Mouse (Mus musculus) heart, postnatal 0 days (tissue): Measurements from ENCODE around the gene Dpm2. TPM values are rescaled to one million over a fixed set of nuclear protein-coding genes. Genes with fewer than 3 reads are reported as not detected.

ENCODE experiments used
- ATAC-seq: fragments of 200-750 bp; cut with Nextera tagmentation; 2 replicates; pipeline ENCODE4 v1.8.0; 2017; ENCODE audit warnings: low read depth, moderate number of reproducible peaks, moderate library complexity; ENCODE audit not compliant: insufficient read depth
- DNase-seq: peaks from one replicate; pipeline ENCODE4 v3.0.0-alpha.2; 2016; ENCODE audit warnings: low spot score
- H3K27ac ChIP-seq: fragments of 300-500 bp; sonication (generic); 2 replicates; pipeline ENCODE4 v1.5.1; 2014; ENCODE audit warnings: low read depth, mild to moderate bottlenecking
- H3K27me3 ChIP-seq: fragments of 300-500 bp; sonication (generic); 2 replicates; pipeline ENCODE4 v1.6.1; 2014; ENCODE audit warnings: low read length, mixed read lengths; ENCODE audit not compliant: control insufficient read depth, insufficient read depth
- H3K36me3 ChIP-seq: fragments of 300-500 bp; sonication (generic); replicated peaks from 2 replicates; pipeline ENCODE4 v1.6.1; 2014; ENCODE audit warnings: low read length, mixed read lengths; ENCODE audit not compliant: control insufficient read depth, insufficient read depth
- H3K4me1 ChIP-seq: fragments of 300-500 bp; sonication (generic); 2 replicates; pipeline ENCODE4 v1.6.1; 2014; ENCODE audit warnings: antibody characterized with exemption; ENCODE audit not compliant: control insufficient read depth, insufficient read depth
- H3K4me2 ChIP-seq: fragments of 300-500 bp; sonication (generic); 2 replicates; pipeline ENCODE4 v1.6.1; 2014; ENCODE audit warnings: low read depth, mild to moderate bottlenecking, low read length, moderate library complexity
- H3K4me3 ChIP-seq: fragments of 300-500 bp; sonication (generic); 2 replicates; pipeline ENCODE4 v1.5.1; 2014; ENCODE audit warnings: low read depth, low read length
- H3K9ac ChIP-seq: fragments of 300-500 bp; sonication (generic); replicated peaks from 2 replicates; pipeline ENCODE4 v1.6.1; 2014; ENCODE audit warnings: low read depth, low read length, mixed read lengths
- H3K9me3 ChIP-seq: fragments of 300-500 bp; sonication (generic); replicated peaks from 2 replicates; pipeline ENCODE4 v1.6.1; 2016; ENCODE audit warnings: low read length; ENCODE audit not compliant: control insufficient read depth
- CTCF ChIP-seq: IDR thresholded peaks from 2 replicates; pipeline ENCODE4 v1.5.1; 2016; ENCODE audit warnings: antibody characterized with exemption, control low read depth, low read depth
- EP300 ChIP-seq: IDR thresholded peaks from 2 replicates; pipeline ENCODE4 v1.6.1; 2016; ENCODE audit warnings: antibody characterized with exemption, low read depth
- WGBS: fragments of 180-500 bp; shearing (Covaris S2); extraction: QIAGEN DNeasy Blood & Tissue Kit; methylation state at CpG from one replicate; pipeline ENCODE4 v1.1.7; 2014; 5-methylcytosine and 5-hydroxymethylcytosine counted together
- polyA plus RNA-seq: library from polyadenylated mRNA; unstranded; fragments of >200 nt; fragmentation: Nextera tagmentation; extraction: Ambion mirVana; gene quantifications from 2 replicates; pipeline ENCODE4 v1.2.1, GENCODE M21; 2015
- total RNA-seq: library from RNA; depleted of rRNA; stranded (reverse); fragments of >200 nt; gene quantifications from 2 replicates; pipeline ENCODE4 v1.2.3, GENCODE M21; 2014; ENCODE audit warnings: low replicate concordance

The Dpm2 gene
- total and polyA plus RNA-seq, 2 experiments from 2014 or later, result 31.0 to 56.1 TPM

- 66% methylated on average over 2 of the region's 2 CpGs for WGBS
- Histone ChIP-seq H3K9me3 (no peaks in the 10 kb centered on the region), H3K4me2 (no peak overlapping the region), H3K27me3 (no peaks in the 10 kb centered on the region), H3K4me3 (no peak overlapping the region), H3K36me3 (no peaks in the 10 kb centered on the region), H3K9ac (no peak overlapping the region), H3K27ac (no peak overlapping the region), H3K4me1 (0 out of 2 replicates have a peak, but pooled peaks cover 7% of the 10 kb centered on the region)
- no peak for DNase-seq
- TF ChIP-seq EP300 (no peak), CTCF (no peak)
- ATAC-seq, result no peak
These were observed 40.2 kb upstream of the Dpm2 start for GRCm38 (mm10) chr2:32530479-32530878.

DNA sequence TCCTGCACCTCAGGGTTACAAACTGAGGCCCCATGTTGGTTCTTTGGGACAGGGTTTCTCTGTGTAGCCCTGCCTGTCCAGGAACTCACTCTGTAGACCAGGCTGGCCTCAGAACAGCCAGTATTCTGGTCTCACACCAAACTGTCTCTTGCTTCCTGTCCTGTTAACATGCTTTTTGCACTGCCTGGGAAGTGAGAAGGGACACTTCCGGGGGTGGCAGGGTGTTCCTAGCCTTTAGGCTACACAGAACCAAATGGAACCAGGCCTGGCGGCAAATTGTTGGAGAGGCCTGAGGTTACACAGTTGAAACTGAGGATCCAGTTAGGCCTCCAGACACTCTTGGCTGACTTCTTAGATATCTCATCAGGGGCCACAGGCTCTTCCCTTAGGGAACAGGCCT is 37.5 kb upstream of the Dpm2 start:
- DNase-seq (no peak), ATAC-seq (no peak)
- H3K36me3 ChIP-seq, result no peaks in the 10 kb centered on the region
- H3K4me1 ChIP-seq, result peaks cover 20% of the 10 kb centered on the region; the same call in 1 of the 2 replicates
- no peaks in the 10 kb centered on the region for H3K9me3 ChIP-seq
- TF ChIP-seq CTCF (no peak), EP300 (no peak)
- no peak overlapping the region for H3K4me2 ChIP-seq
- WGBS, result 84% methylated on average over 2 of the region's 2 CpGs
- H3K9ac ChIP-seq, result no peak overlapping the region
- H3K27me3 ChIP-seq, result no peaks in the 10 kb centered on the region
- H3K4me3 ChIP-seq, result no peak overlapping the region
- H3K27ac ChIP-seq, result no peak overlapping the region

GRCm38 (mm10) chr2:32534061-32534732 is 36.5 kb upstream of the Dpm2 start:
- ATAC-seq (no peak), DNase-seq (peak; percentile 71)
- TF ChIP-seq CTCF, result no peak
- 0 out of 2 replicates have a peak, but pooled peaks have one; percentile 16 for TF ChIP-seq EP300
- Histone ChIP-seq H3K4me3 (peak overlapping the region; percentile 84), H3K36me3 (no peaks in the 10 kb centered on the region), H3K27me3 (no peaks in the 10 kb centered on the region), H3K27ac (peak overlapping the region; percentile 91), H3K9ac (peak overlapping the region; percentile 69), H3K9me3 (no peaks in the 10 kb centered on the region), H3K4me2 (peak overlapping the region; percentile 93), H3K4me1 (peaks cover 27% of the 10 kb centered on the region; the same call in 1 of the 2 replicates)
- 12% methylated on average over 13 of the region's 13 CpGs for WGBS

DNA sequence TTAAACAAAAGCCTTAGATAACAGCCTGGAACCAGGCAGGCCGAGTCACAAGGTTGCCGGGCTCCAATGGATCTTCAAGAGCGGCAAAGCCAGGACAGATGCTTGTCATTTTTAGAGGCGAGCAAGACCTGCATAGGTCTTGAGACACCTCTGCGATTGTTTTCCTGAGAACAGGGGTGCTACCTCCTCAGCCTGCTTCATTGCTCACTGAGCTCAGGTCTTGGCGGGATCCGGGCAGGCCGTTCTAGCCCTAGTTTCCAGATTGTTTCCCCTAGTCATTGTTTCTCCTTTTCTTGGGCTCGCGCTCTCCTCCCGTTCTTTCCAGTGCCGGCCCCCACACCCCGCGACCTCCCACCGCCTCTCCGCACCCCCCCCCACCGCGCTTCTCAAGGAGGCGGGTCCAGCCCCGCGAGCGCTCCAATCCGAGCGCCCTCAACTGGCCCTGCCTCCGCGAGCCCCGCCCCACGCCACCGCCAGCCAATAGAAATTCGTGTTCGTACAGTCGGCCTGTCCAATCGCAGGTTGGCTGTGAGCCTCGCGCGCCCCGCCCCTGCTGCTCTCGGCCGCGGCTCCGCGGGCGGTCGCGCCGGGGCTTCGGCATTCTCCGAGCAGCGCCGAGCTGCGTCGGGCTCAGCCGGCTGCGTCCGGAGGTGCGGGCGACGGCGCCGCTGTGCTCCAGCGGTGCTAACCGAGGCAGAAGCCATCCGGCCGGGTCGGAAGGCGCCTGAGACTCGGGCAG is 35.8 kb upstream of the Dpm2 start, which contains the start of gene Fam102a:
Gene Fam102a (plus strand): TSS at position 600 of the 739 bp plus-strand sequence.
- TF ChIP-seq EP300 (no peak), CTCF (no peak)
- peak within 1 kb of the TSS; percentile 91 for H3K27ac ChIP-seq
- no peaks in the 10 kb centered on the region for H3K36me3 ChIP-seq
- 1% methylated on average over 65 of the region's 67 CpGs for WGBS
- H3K4me3 ChIP-seq, result peak within 1 kb of the TSS; percentile 84
- H3K9me3 ChIP-seq, result no peaks in the 10 kb centered on the region
- peak; percentile 90 for ATAC-seq
- no peaks in the 10 kb centered on the region for H3K27me3 ChIP-seq
- peak; percentile 95 for DNase-seq
- H3K4me1 ChIP-seq, result peaks cover 34% of the 10 kb centered on the region; the same call in 1 of the 2 replicates
- peak within 1 kb of the TSS; percentile 90 for H3K9ac ChIP-seq
- H3K4me2 ChIP-seq, result peak within 1 kb of the TSS; percentile 93

DNA sequence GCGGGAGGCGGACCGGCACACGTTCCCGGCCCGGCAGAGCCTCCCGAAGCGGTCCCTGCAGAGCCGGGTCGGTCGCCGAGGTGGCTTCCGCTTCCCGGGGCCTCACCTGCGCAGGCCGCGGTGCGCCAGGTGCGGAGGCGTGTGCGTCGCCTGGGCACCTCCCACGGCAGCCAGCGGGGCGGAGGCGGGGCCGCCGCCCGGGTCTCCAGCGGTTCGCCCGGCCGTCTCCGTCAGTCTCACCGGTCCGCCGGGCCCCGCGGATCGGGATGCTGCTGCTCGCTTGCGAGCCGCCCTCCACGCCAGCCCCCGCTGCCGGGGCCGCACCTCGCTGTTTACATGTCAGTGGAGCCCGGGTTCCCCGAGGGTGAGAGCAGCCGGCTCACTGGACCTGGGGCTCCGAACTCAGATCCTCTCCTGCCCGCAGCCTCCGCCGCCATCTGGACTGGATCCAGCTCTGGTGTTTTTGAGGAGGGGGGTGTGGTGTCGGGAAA is 35.1 kb upstream of the Dpm2 start:
- under 1% methylated on average over 31 of the region's 56 CpGs for WGBS
- DNase-seq (no peak), ATAC-seq (peak; percentile 7; the same call in 1 of the 2 replicates)
- TF ChIP-seq CTCF (no peak), EP300 (no peak)
- Histone ChIP-seq H3K27me3 (no peaks in the 10 kb centered on the region), H3K9me3 (no peaks in the 10 kb centered on the region), H3K9ac (peak overlapping the region; percentile 90), H3K36me3 (no peaks in the 10 kb centered on the region), H3K4me2 (peak overlapping the region; percentile 93), H3K4me3 (peak overlapping the region; percentile 84), H3K27ac (peak overlapping the region; percentile 91), H3K4me1 (peaks cover 35% of the 10 kb centered on the region; the same call in 1 of the 2 replicates)
